Mouse (Mus musculus) embryonic facial prominence, embryonic 11.5 days (tissue): ENCODE data around the gene Dusp1. TPM values are rescaled to one million over a fixed set of nuclear protein-coding genes. Genes with fewer than 3 reads are reported as not detected.

Source experiments
- microRNA-seq: library from miRNA; unstranded; fragments of <30 nt; microRNA quantifications from one replicate; pipeline ENCODE4, GENCODE M21; 2016; ENCODE audit warnings: borderline number of aligned reads
- polyA plus RNA-seq: library from polyadenylated mRNA; unstranded; fragments of >200 nt; fragmentation: Nextera tagmentation; extraction: Ambion mirVana; gene quantifications from 2 replicates; pipeline ENCODE4 v1.2.1, GENCODE M21; 2014

The Dusp1 gene
- polyA plus RNA-seq, 1 experiment from 2014 or later, result 25.4 TPM

Small RNA genes lying within 50 kb of the gene (microRNA-seq; reads per million reads assigned to microRNA genes)
- not detected for gene Gm22420

Other genes with a start within 250 kb of the Dusp1 start
- 0.25 and 0.45 TPM in 2 replicates for gene Neurl1b, start 147.3 kb downstream of the Dusp1 start, polyA plus RNA-seq
- gene Ergic1, start 639 bp downstream of the Dusp1 start, polyA plus RNA-seq, result 133 and 138 TPM in 2 replicates
- gene Atp6v0e, start 101.1 kb upstream of the Dusp1 start, polyA plus RNA-seq, result 122 and 128 TPM in 2 replicates
- 3.5 and 3.8 TPM in 2 replicates for gene Crebrf, start 153.5 kb upstream of the Dusp1 start, polyA plus RNA-seq
- 52.4 and 54.2 TPM in 2 replicates for gene Bnip1, start 218.9 kb upstream of the Dusp1 start, polyA plus RNA-seq